Mouse (Mus musculus): ENCODE measurements around the gene Atp5d. TPM values are rescaled to one million over a fixed set of nuclear protein-coding genes. Genes with fewer than 3 reads are reported as not detected.

Atp5d gene
- polyA plus RNA-seq, 1 experiment: 242 TPM

- Histone ChIP-seq H3K27ac (ENCODE audit: insufficient read depth, low read length) (no peak overlapping the region), H3K27me3 (ENCODE audit: control insufficient read depth, insufficient read depth, low read length, poor library complexity, severe bottlenecking) (no peaks in the 10 kb centered on the region), H3K4me3 (ENCODE audit: low read depth, low read length) (no peak overlapping the region), H3K9me3 (replicated peaks; ENCODE audit: control insufficient read depth, insufficient read depth, low read length, poor library complexity, severe bottlenecking) (no peaks in the 10 kb centered on the region), H3K9ac (ENCODE audit: low read depth, poor library complexity, severe bottlenecking) (no peak overlapping the region), H3K4me1 (ENCODE audit: control insufficient read depth, insufficient read depth, low read length) (peaks cover 4% of the 10 kb centered on the region), H3K36me3 (ENCODE audit: control insufficient read depth, insufficient read depth, low read length, poor library complexity, severe bottlenecking) (peaks cover 11% of the 10 kb centered on the region)
- no peak for TF ChIP-seq CTCF (IDR thresholded peaks at IDR 0.05; ENCODE audit: low read depth, low read length)
- no peak for TF ChIP-seq EP300 (IDR thresholded peaks at IDR 0.05; ENCODE audit: insufficient read depth, low read depth, low read length)
- TF ChIP-seq POLR2A (IDR thresholded peaks at IDR 0.05; ENCODE audit: insufficient read depth, low read length): no peak
Observed at GRCm38 (mm10) chr10:80170052-80170451, 31.6 kb downstream of the Atp5d start.

GRCm38 (mm10) chr10:80170601-80171021 is 32.2 kb downstream of the Atp5d start:
- no peak overlapping the region for H3K4me3 ChIP-seq (ENCODE audit: low read depth, low read length)

GRCm38 (mm10) chr10:80171252-80171651 is 32.8 kb downstream of the Atp5d start:
- peak overlapping the region; percentile 44; the same call in 1 of the 2 replicates for H3K9ac ChIP-seq (ENCODE audit: low read depth, poor library complexity, severe bottlenecking)
- H3K4me3 ChIP-seq (ENCODE audit: low read depth, low read length): peak overlapping the region; percentile 35
- H3K9me3 ChIP-seq (replicated peaks; ENCODE audit: control insufficient read depth, insufficient read depth, low read length, poor library complexity, severe bottlenecking): no peaks in the 10 kb centered on the region
- H3K27me3 ChIP-seq (ENCODE audit: control insufficient read depth, insufficient read depth, low read length, poor library complexity, severe bottlenecking): no peaks in the 10 kb centered on the region
- peaks cover 11% of the 10 kb centered on the region for H3K36me3 ChIP-seq (ENCODE audit: control insufficient read depth, insufficient read depth, low read length, poor library complexity, severe bottlenecking)
- no peak overlapping the region for H3K27ac ChIP-seq (ENCODE audit: insufficient read depth, low read length)
- H3K4me1 ChIP-seq (ENCODE audit: control insufficient read depth, insufficient read depth, low read length): peaks cover 2% of the 10 kb centered on the region
- TF ChIP-seq POLR2A (IDR thresholded peaks at IDR 0.05; ENCODE audit: insufficient read depth, low read length) (no peak), EP300 (IDR thresholded peaks at IDR 0.05; ENCODE audit: insufficient read depth, low read depth, low read length) (no peak), CTCF (IDR thresholded peaks at IDR 0.05; ENCODE audit: low read depth, low read length) (no peak)

More at GRCm38 (mm10) chr10:80170601-80171021, 32.2 kb downstream of the Atp5d start:
- no peak overlapping the region for H3K27ac ChIP-seq (ENCODE audit: insufficient read depth, low read length)
- TF ChIP-seq CTCF (IDR thresholded peaks at IDR 0.05; ENCODE audit: low read depth, low read length) (no peak), EP300 (IDR thresholded peaks at IDR 0.05; ENCODE audit: insufficient read depth, low read depth, low read length) (no peak), POLR2A (IDR thresholded peaks at IDR 0.05; ENCODE audit: insufficient read depth, low read length) (no peak)
- H3K9me3 ChIP-seq (replicated peaks; ENCODE audit: control insufficient read depth, insufficient read depth, low read length, poor library complexity, severe bottlenecking): no peaks in the 10 kb centered on the region
- peaks cover 3% of the 10 kb centered on the region for H3K4me1 ChIP-seq (ENCODE audit: control insufficient read depth, insufficient read depth, low read length)
- H3K9ac ChIP-seq (ENCODE audit: low read depth, poor library complexity, severe bottlenecking): no peak overlapping the region
- no peaks in the 10 kb centered on the region for H3K27me3 ChIP-seq (ENCODE audit: control insufficient read depth, insufficient read depth, low read length, poor library complexity, severe bottlenecking)
- H3K36me3 ChIP-seq (ENCODE audit: control insufficient read depth, insufficient read depth, low read length, poor library complexity, severe bottlenecking): peaks cover 11% of the 10 kb centered on the region

- no peaks in the 10 kb centered on the region for H3K9me3 ChIP-seq (replicated peaks; ENCODE audit: control insufficient read depth, insufficient read depth, low read length, poor library complexity, severe bottlenecking)
- H3K9ac ChIP-seq (ENCODE audit: low read depth, poor library complexity, severe bottlenecking): peak overlapping the region; percentile 44
- peaks cover 11% of the 10 kb centered on the region for H3K36me3 ChIP-seq (ENCODE audit: control insufficient read depth, insufficient read depth, low read length, poor library complexity, severe bottlenecking)
- H3K27ac ChIP-seq (ENCODE audit: insufficient read depth, low read length): peak overlapping the region; percentile 26; the same call in 1 of the 2 replicates
- TF ChIP-seq POLR2A (IDR thresholded peaks at IDR 0.05; ENCODE audit: insufficient read depth, low read length): no peak
- TF ChIP-seq CTCF (IDR thresholded peaks at IDR 0.05; ENCODE audit: low read depth, low read length): no peak
- no peak for TF ChIP-seq EP300 (IDR thresholded peaks at IDR 0.05; ENCODE audit: insufficient read depth, low read depth, low read length)
- H3K4me1 ChIP-seq (ENCODE audit: control insufficient read depth, insufficient read depth, low read length): peaks cover 2% of the 10 kb centered on the region
- H3K4me3 ChIP-seq (ENCODE audit: low read depth, low read length): peak overlapping the region; percentile 35
- H3K27me3 ChIP-seq (ENCODE audit: control insufficient read depth, insufficient read depth, low read length, poor library complexity, severe bottlenecking): no peaks in the 10 kb centered on the region
Observed at GRCm38 (mm10) chr10:80171760-80172526, 33.5 kb downstream of the Atp5d start.

- H3K4me1 ChIP-seq (ENCODE audit: control insufficient read depth, insufficient read depth, low read length): peaks cover 2% of the 10 kb centered on the region
- peak within 1 kb of the TSS; percentile 44 for H3K9ac ChIP-seq (ENCODE audit: low read depth, poor library complexity, severe bottlenecking)
- H3K27me3 ChIP-seq (ENCODE audit: control insufficient read depth, insufficient read depth, low read length, poor library complexity, severe bottlenecking): no peaks in the 10 kb centered on the region
- H3K4me3 ChIP-seq (ENCODE audit: low read depth, low read length): peak within 1 kb of the TSS; percentile 55
- TF ChIP-seq CTCF (IDR thresholded peaks at IDR 0.05; ENCODE audit: low read depth, low read length): no peak
- no peak for TF ChIP-seq EP300 (IDR thresholded peaks at IDR 0.05; ENCODE audit: insufficient read depth, low read depth, low read length)
- no peak for TF ChIP-seq POLR2A (IDR thresholded peaks at IDR 0.05; ENCODE audit: insufficient read depth, low read length)
- peaks cover 11% of the 10 kb centered on the region for H3K36me3 ChIP-seq (ENCODE audit: control insufficient read depth, insufficient read depth, low read length, poor library complexity, severe bottlenecking)
- no peaks in the 10 kb centered on the region for H3K9me3 ChIP-seq (replicated peaks; ENCODE audit: control insufficient read depth, insufficient read depth, low read length, poor library complexity, severe bottlenecking)
- H3K27ac ChIP-seq (ENCODE audit: insufficient read depth, low read length): peak within 1 kb of the TSS; percentile 35
Observed at GRCm38 (mm10) chr10:80172527-80173292, 34.3 kb downstream of the Atp5d start, which contains the start of gene 1600002K03Rik. TSS of gene 1600002K03Rik (plus strand) at chr10:80172944.
